Mouse (Mus musculus) stomach, postnatal 0 days (tissue): ENCODE results near the gene Syt13.

ENCODE experiments used
- CTCF ChIP-seq: IDR thresholded peaks from 2 replicates; pipeline ENCODE4 v1.5.1; 2016; ENCODE audit warnings: antibody characterized with exemption, low read depth, mild to moderate bottlenecking, moderate library complexity
- EP300 ChIP-seq: optimal IDR thresholded peaks from 2 replicates; pipeline ENCODE3; 2016; ENCODE audit warnings: antibody characterized with exemption

DNA sequence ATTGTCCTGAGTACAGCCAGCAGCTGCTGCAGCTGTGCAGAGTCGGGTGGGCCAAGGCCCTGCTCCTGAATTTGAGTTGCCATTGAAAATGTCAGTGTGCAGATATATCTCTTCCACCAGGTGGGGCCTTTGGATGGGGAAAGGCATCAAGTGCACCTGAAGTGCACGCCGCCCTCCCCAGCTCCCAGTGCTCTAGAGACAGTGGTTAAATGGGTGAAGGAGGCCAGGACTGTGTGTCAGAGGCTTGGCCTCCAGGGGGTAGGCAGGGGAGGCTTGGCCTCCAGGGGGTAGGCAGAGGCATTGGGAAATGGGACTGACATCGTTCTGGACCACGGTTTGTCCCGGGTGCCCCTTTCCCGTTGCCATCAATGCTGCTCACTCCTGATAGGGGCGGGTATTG is 51.4 kb downstream of the Syt13 start:
- TF ChIP-seq CTCF, result peak; percentile 58
- TF ChIP-seq EP300, result no peak
